Mouse (Mus musculus) ovary, adult 2 months (tissue): ENCODE data around the gene Pax4. TPM values are rescaled to one million over a fixed set of nuclear protein-coding genes. Genes with fewer than 3 reads are reported as not detected.

Experiments
- polyA plus RNA-seq: library from polyadenylated mRNA; depleted of rRNA; stranded (reverse); fragments of >200 nt; gene quantifications from 2 replicates; pipeline ENCODE4 v1.2.3, GENCODE M21; 2012; rRNA removed

The Pax4 gene
- polyA plus RNA-seq = not detected in 2 replicates

DNA sequence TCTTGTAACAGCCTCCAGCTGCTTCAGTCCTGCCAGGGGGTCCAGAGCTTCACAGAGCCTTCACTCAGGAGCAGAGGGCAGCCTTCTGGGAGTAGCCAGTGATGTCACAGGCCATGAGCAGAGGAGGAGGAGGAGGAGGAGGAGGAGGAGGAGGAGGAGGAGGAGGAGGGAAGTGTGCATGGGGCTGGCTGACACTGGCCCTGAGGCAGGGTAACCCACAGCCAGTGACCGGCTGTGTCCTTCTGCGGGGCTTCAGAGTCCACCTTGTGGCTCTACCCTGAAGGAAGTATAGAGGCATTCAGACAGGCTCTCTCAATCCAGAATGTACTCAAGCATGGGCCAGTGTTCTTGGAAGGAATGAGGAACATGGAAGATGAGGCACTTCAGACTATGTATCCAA is at the start of gene Pax4:
Pax4 (minus strand) TSS at position 101 of the 400 bp plus-strand sequence.

GRCm38 (mm10) chr6:28474839-28475238 is 25.7 kb upstream of the Pax4 start, which contains the start of gene Snd1:
TSS of gene Snd1 (plus strand) at chr6:28475139.

GRCm38 (mm10) chr6:28428290-28428689 is 20.9 kb downstream of the Pax4 start, which contains the start of gene Gcc1:
TSS of gene Gcc1 (minus strand) at chr6:28428390.

GRCm38 (mm10) chr6:28427096-28427839 is 21.9 kb downstream of the Pax4 start, which contains the start of gene Fscn3:
TSS of gene Fscn3 (plus strand) at chr6:28427789.

GRCm38 (mm10) chr6:28423313-28423712 is 25.8 kb downstream of the Pax4 start, which contains the start of gene Arf5:
TSS of gene Arf5 (plus strand) at chr6:28423560.

GRCm38 (mm10) chr6:28397681-28398203 is 51.4 kb downstream of the Pax4 start, which contains the start of gene Zfp800:
TSS of gene Zfp800 (minus strand) at chr6:28398005.

Other genes with a start within 250 kb of the Pax4 start
- 5.2 and 8.8 TPM in 2 replicates for gene Zfp800, start 51.3 kb downstream of the Pax4 start, polyA plus RNA-seq
- 995 and 1,019 TPM in 2 replicates for gene Arf5, start 25.8 kb downstream of the Pax4 start, polyA plus RNA-seq
- gene Fscn3, start 21.6 kb downstream of the Pax4 start, polyA plus RNA-seq = 0.07 and 0.18 TPM in 2 replicates
- 8.9 and 10.1 TPM in 2 replicates for gene Gcc1, start 21.0 kb downstream of the Pax4 start, polyA plus RNA-seq
- 172 and 179 TPM in 2 replicates for gene Snd1, start 25.8 kb upstream of the Pax4 start, polyA plus RNA-seq